Mouse (Mus musculus) cortical plate, adult 2 months (tissue): ENCODE data around the gene Gclm.
"Not testable (repeated sequence)": the region's sequence is repeated elsewhere in the genome, so short reads cannot be mapped to it uniquely, and the experiment has no call there.

Experiments
- CTCF ChIP-seq: fragments of 200-500 bp; IDR thresholded peaks from 2 replicates; pipeline ENCODE4 v1.5.1; 2011; ENCODE audit warnings: mild to moderate bottlenecking, control low read depth, low read length; ENCODE audit not compliant: insufficient read depth; ENCODE audit errors: extremely low read depth
- POLR2A ChIP-seq: fragments of 200-500 bp; IDR thresholded peaks from 2 replicates; pipeline ENCODE4 v1.6.1; 2011; ENCODE audit warnings: mild to moderate bottlenecking, low read length, control low read depth; ENCODE audit not compliant: insufficient read depth; ENCODE audit errors: extremely low read depth

DNA sequence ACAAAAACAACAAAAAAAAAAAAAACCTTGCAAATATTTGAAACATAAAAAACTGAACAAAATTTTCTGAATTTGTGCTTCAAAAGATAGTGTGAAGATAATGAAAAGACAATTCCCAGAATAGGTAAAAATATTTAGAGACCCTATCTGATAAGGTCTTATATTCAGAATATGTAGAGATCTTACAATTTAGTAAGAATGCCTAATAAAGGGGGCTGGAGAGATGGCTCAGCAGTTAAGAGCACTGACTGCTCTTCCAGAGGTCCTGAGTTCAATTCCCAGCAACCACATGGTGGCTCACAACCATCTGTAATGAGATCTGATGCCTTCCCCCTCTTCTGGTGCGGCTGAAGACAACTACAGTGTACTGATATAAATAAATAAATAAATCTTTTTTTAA lies 27.2 kb downstream of the Gclm start:
- not testable (repeated sequence) for TF ChIP-seq POLR2A, CTCF
